Mouse (Mus musculus) midbrain, embryonic 11.5 days (tissue): ENCODE results near the gene Pdcd6. TPM values are rescaled to one million over a fixed set of nuclear protein-coding genes. Genes with fewer than 3 reads are reported as not detected.
A peak's percentile ranks its signal among the peaks of the same experiment; 100 is the strongest.

Source experiments
- ATAC-seq: fragments of 200-750 bp; cut with Nextera tagmentation; 2 replicates; pipeline ENCODE4 v1.8.0; 2017; ENCODE audit warnings: moderate TSS enrichment, moderate library complexity; ENCODE audit not compliant: low FRiP score
- DNase-seq: peaks from one replicate; pipeline ENCODE4 v3.0.0; 2015; ENCODE audit warnings: low spot score; ENCODE audit errors: missing footprints
- H3K27ac ChIP-seq: fragments of 300-500 bp; sonication (generic); 2 replicates; pipeline ENCODE4 v1.5.1; 2014; ENCODE audit warnings: low read depth, low read length
- H3K27me3 ChIP-seq: fragments of 300-500 bp; sonication (generic); 2 replicates; pipeline ENCODE4 v1.6.1; 2014; ENCODE audit warnings: mild to moderate bottlenecking, low read length, moderate library complexity, mixed read lengths; ENCODE audit not compliant: control insufficient read depth, insufficient read depth
- H3K36me3 ChIP-seq: fragments of 300-500 bp; sonication (generic); 2 replicates; pipeline ENCODE4 v1.6.1; 2014; ENCODE audit warnings: mild to moderate bottlenecking, low read length, moderate library complexity, mixed read lengths; ENCODE audit not compliant: control insufficient read depth, insufficient read depth
- H3K4me1 ChIP-seq: fragments of 300-500 bp; sonication (generic); 2 replicates; pipeline ENCODE4 v1.6.1; 2014; ENCODE audit warnings: low read length; ENCODE audit not compliant: control insufficient read depth, insufficient read depth
- H3K4me2 ChIP-seq: fragments of 300-500 bp; sonication (generic); 2 replicates; pipeline ENCODE4 v1.6.1; 2014; ENCODE audit warnings: mild to moderate bottlenecking, moderate library complexity
- H3K4me3 ChIP-seq: fragments of 300-500 bp; sonication (generic); 2 replicates; pipeline ENCODE4 v1.5.1; 2014; ENCODE audit warnings: low read depth, low read length
- H3K9ac ChIP-seq: fragments of 300-500 bp; sonication (generic); 2 replicates; pipeline ENCODE4 v1.6.1; 2014; ENCODE audit warnings: low read length
- H3K9me3 ChIP-seq: fragments of 300-500 bp; sonication (generic); 2 replicates; pipeline ENCODE4 v1.6.1; 2016; ENCODE audit warnings: low read length; ENCODE audit not compliant: control insufficient read depth
- WGBS: fragments of 180-500 bp; shearing (Covaris S2); extraction: QIAGEN DNeasy Blood & Tissue Kit; methylation state at CpG from one replicate; pipeline ENCODE4 v1.1.7; 2014; 5-methylcytosine and 5-hydroxymethylcytosine counted together
- polyA plus RNA-seq: library from polyadenylated mRNA; unstranded; fragments of >200 nt; fragmentation: Nextera tagmentation; extraction: Ambion mirVana; gene quantifications from 2 replicates; pipeline ENCODE4 v1.2.1, GENCODE M21; 2014

Pdcd6 gene
- polyA plus RNA-seq, 1 experiment from 2014 or later, result 125 TPM

GRCm38 (mm10) chr13:74329321-74329720 is 11.9 kb upstream of the Pdcd6 start:
- no peaks in the 10 kb centered on the region for H3K4me1 ChIP-seq
- peaks cover 17% of the 10 kb centered on the region for H3K36me3 ChIP-seq
- no peaks in the 10 kb centered on the region for H3K27me3 ChIP-seq
- DNase-seq (no peak), ATAC-seq (no peak)
- H3K27ac ChIP-seq, result no peak overlapping the region
- no peak overlapping the region for H3K4me3 ChIP-seq
- no peak overlapping the region for H3K9ac ChIP-seq
- H3K9me3 ChIP-seq, result no peaks in the 10 kb centered on the region
- no peak overlapping the region for H3K4me2 ChIP-seq

GRCm38 (mm10) chr13:74316789-74317169 is 601 bp downstream of the Pdcd6 start:
- peak overlapping the region; percentile 82 for H3K4me3 ChIP-seq
- DNase-seq (no peak), ATAC-seq (no peak)
- H3K9me3 ChIP-seq, result no peaks in the 10 kb centered on the region
- peaks cover 9% of the 10 kb centered on the region for H3K4me1 ChIP-seq
- peak overlapping the region; percentile 80 for H3K4me2 ChIP-seq
- H3K27ac ChIP-seq, result no peak overlapping the region; the same call in 1 of the 2 replicates
- peaks cover 5% of the 10 kb centered on the region; the same call in 1 of the 2 replicates for H3K36me3 ChIP-seq
- WGBS, result 3% methylated on average over 15 of the region's 15 CpGs
- H3K27me3 ChIP-seq, result no peaks in the 10 kb centered on the region
- peak overlapping the region; percentile 83 for H3K9ac ChIP-seq

DNA sequence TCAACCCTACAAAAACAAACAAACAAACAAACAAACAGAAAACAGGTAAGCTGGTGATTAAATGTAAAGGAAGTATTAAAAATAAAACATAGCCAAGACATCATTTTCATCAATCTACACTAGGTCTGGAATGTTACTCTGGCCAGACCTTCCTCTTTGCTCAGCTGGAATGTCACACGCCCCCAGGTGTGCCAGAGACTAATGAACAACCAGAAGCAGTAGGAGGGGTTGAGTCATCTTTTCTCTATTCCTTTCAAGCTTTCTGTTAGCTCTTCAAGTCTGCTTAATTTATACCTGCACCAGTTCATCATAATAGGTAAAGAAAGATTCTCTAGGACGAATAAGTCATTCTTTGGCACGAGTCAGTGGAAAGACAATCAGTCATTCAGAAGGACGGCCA is 994 bp downstream of the Pdcd6 start:
- Histone ChIP-seq H3K9ac (peak overlapping the region; percentile 83), H3K9me3 (no peaks in the 10 kb centered on the region), H3K36me3 (peaks cover 4% of the 10 kb centered on the region; the same call in 1 of the 2 replicates), H3K27me3 (no peaks in the 10 kb centered on the region), H3K4me3 (peak overlapping the region; percentile 82), H3K4me1 (peaks cover 9% of the 10 kb centered on the region), H3K4me2 (peak overlapping the region; percentile 80), H3K27ac (no peak overlapping the region)
- ATAC-seq (no peak), DNase-seq (no peak)
- WGBS, result 41% methylated on average over 4 of the region's 4 CpGs

DNA sequence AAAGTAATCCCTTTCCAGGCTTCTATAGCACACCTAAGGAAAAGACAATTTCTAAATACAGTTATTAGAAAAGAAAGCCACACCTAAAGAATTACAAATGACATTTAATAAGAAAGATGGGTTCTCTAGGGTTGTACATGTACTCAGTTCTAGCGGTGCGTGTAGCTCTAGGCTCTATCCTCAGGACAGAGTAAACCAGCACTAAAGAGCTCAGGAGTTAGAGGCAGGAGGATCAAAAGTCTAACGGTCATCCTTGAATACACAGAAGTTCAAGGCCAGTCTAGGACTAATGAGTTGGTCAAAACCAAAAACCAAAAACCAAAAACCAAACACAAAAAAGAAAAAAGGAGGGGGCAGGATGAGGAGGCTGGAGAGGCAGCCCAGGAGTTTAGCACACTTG is 2.8 kb downstream of the Pdcd6 start:
- ATAC-seq (no peak), DNase-seq (peak; percentile 72)
- Histone ChIP-seq H3K36me3 (0 out of 2 replicates have a peak, but pooled peaks cover 2% of the 10 kb centered on the region), H3K9ac (no peak overlapping the region), H3K27ac (no peak overlapping the region), H3K4me3 (no peak overlapping the region), H3K9me3 (no peaks in the 10 kb centered on the region), H3K27me3 (no peaks in the 10 kb centered on the region), H3K4me2 (no peak overlapping the region), H3K4me1 (peaks cover 9% of the 10 kb centered on the region)
- WGBS, result 95% methylated on average over 3 of the region's 3 CpGs

GRCm38 (mm10) chr13:74305780-74306179 is 11.6 kb downstream of the Pdcd6 start:
- 95% methylated on average over 1 of the region's 1 CpGs for WGBS

GRCm38 (mm10) chr13:74305380-74305779 is 12.0 kb downstream of the Pdcd6 start:
- H3K4me2 ChIP-seq, result no peak overlapping the region
- H3K4me3 ChIP-seq, result no peak overlapping the region
- no peak overlapping the region for H3K9ac ChIP-seq
- no peaks in the 10 kb centered on the region for H3K9me3 ChIP-seq
- H3K4me1 ChIP-seq, result no peaks in the 10 kb centered on the region
- no peak for ATAC-seq
- 89% methylated on average over 6 of the region's 6 CpGs for WGBS
- H3K27ac ChIP-seq, result no peak overlapping the region
- H3K36me3 ChIP-seq, result peaks cover 7% of the 10 kb centered on the region; the same call in 1 of the 2 replicates
- DNase-seq, result no peak
- no peaks in the 10 kb centered on the region for H3K27me3 ChIP-seq

More at GRCm38 (mm10) chr13:74305780-74306179, 11.6 kb downstream of the Pdcd6 start:
- Histone ChIP-seq H3K4me3 (no peak overlapping the region), H3K27ac (no peak overlapping the region), H3K4me1 (no peaks in the 10 kb centered on the region), H3K9me3 (no peaks in the 10 kb centered on the region), H3K4me2 (no peak overlapping the region), H3K36me3 (peaks cover 9% of the 10 kb centered on the region; the same call in 1 of the 2 replicates), H3K27me3 (no peaks in the 10 kb centered on the region), H3K9ac (no peak overlapping the region)
- DNase-seq, result no peak
- no peak for ATAC-seq

DNA sequence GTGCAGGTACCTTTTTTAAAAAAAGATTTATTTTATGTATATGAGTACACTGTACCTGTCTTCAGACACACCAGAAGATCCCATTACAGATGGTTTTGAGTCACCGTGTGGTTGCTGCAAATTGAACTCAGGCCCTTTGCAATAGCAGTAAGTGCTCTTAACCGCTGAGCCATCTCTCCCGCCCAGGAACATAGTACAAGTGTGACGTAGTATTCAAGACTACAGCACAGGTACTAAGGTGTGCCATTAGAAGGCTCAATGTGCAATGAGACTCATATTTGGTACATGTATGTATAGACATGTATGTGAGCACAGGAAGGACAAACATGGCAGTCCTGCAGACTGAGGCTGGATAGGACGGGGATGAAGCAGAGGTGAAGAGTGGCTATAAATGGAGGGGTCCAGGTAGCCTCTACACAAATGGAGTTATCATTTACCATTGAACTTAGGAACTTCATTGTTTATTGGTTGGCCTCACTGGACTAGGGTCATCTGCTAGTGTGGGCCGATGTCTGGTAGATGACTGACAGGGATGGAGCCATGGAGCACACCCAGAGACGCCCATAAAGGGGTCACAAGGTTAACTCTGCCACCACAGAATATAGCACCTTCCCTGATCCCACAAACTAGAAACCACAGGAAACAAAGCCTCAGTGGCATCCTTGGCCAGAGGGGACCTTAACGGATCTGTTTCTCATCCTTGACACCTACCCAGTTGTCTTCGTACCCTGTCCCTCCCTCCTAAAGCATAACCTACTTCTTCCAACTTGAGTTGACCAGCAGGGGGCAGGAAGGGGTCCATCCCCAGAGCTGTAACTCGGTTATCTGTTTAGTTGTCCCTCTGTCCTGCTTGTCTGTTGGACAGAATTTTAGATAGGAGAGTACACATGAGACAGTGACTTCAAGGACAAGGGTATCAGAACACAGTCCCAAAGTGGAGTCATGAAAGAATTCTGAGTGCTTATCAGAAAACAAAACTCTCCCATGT is 15.0 kb downstream of the Pdcd6 start:
- ATAC-seq (no peak; the same call in 1 of the 2 replicates), DNase-seq (no peak)
- H3K9me3 ChIP-seq, result no peaks in the 10 kb centered on the region
- no peaks in the 10 kb centered on the region for H3K4me1 ChIP-seq
- H3K4me2 ChIP-seq, result no peak overlapping the region
- H3K4me3 ChIP-seq, result no peak overlapping the region
- H3K36me3 ChIP-seq, result peaks cover 7% of the 10 kb centered on the region; the same call in 1 of the 2 replicates
- no peak overlapping the region for H3K27ac ChIP-seq
- 87% methylated on average over 10 of the region's 10 CpGs for WGBS
- H3K27me3 ChIP-seq, result no peaks in the 10 kb centered on the region
- no peak overlapping the region for H3K9ac ChIP-seq

- no peak overlapping the region for H3K27ac ChIP-seq
- H3K9ac ChIP-seq, result no peak overlapping the region
- H3K4me3 ChIP-seq, result no peak overlapping the region
- H3K9me3 ChIP-seq, result no peaks in the 10 kb centered on the region
- H3K4me1 ChIP-seq, result no peaks in the 10 kb centered on the region
- ATAC-seq (peak; percentile 29), DNase-seq (no peak)
- no peaks in the 10 kb centered on the region for H3K27me3 ChIP-seq
- 80% methylated on average over 6 of the region's 6 CpGs for WGBS
- peaks cover 7% of the 10 kb centered on the region; the same call in 1 of the 2 replicates for H3K36me3 ChIP-seq
- H3K4me2 ChIP-seq, result no peak overlapping the region
Measured at GRCm38 (mm10) chr13:74301607-74301984, 15.8 kb downstream of the Pdcd6 start.

DNA sequence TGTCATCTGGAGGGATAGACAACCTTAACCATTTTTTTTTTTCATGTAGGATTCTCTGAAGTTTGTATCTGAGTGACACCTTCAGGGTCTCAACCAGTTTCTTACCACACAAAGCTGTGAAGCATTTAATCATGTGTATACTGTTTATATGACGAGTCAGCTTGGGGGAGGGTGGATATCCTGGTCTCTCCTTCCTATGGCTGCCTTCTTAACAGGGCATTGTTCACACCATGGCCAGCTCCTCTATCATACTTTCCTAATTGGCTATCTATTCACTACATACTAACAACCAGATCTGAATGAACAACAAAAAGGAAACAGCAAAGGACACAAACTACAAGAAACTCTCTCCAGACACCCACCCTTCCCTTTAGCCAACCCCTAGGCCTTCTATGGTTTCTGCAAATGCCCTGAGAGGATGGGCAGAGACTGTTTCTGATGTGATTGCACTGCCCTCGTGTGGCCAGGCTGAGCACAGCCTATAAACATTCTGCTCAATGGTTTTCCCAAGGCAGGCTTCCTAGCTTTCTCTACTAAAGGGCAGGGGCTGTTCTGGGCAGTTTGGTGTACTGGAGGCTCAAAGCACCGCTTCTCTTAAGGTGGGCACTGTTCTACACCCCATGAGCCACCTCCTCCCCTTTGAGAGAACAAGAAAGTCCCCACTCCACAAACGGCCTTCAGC is 16.3 kb downstream of the Pdcd6 start:
- Histone ChIP-seq H3K4me1 (no peaks in the 10 kb centered on the region), H3K27me3 (no peaks in the 10 kb centered on the region), H3K4me2 (no peak overlapping the region), H3K9ac (no peak overlapping the region), H3K4me3 (no peak overlapping the region), H3K36me3 (peaks cover 7% of the 10 kb centered on the region; the same call in 1 of the 2 replicates), H3K9me3 (no peaks in the 10 kb centered on the region), H3K27ac (no peak overlapping the region)
- DNase-seq (peak; percentile 96), ATAC-seq (peak; percentile 88)
- WGBS, result 44% methylated on average over 4 of the region's 4 CpGs
